Mouse (Mus musculus): ENCODE results near the gene Med13l.

The Med13l gene

DNA sequence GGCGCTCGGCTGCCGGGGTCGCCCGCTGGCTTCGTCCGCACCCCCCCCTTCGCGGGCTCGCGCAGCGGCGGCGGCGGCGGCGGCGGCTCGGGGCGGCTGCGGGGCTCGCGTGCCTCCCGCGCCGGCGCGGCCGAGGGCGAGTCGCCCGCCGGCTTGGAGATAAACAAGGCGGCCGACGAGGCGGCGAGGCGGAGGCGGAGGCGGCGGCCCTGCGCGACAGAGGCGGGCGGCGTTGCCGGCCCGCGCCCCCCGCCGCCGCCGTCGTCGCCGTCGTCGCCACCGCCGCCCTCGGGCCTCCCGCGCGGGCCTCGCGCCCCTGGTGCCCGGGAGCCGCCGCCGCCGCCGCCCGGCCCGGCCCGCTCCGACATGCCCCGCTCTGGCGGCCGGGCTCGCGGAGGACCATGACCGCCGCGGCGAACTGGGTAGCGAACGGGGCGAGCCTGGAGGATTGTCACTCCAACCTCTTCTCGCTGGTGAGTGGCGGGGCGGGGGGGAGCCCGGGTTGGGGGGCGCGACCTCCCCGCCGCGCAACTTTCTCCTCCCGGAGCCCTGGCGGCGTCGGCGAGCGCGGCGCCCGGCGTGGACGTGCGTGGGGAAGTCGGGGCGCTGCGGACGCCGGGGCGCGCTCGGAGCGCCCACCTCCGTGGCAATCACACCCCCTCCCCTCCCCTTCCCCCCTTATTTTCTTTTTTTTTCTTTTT is at the start of gene Med13l:
Med13l (plus strand) TSS at position 295 of the 701 bp plus-strand sequence.
- DNase-seq (ENCODE audit: low spot score in 2 of 2) = peak; percentile 68 to 80

- DNase-seq (ENCODE audit: low spot score in 2 of 2) = no peak
Measured at GRCm38 (mm10) chr5:118510969-118511368, 49.5 kb upstream of the Med13l start.

GRCm38 (mm10) chr5:118513005-118513404 is 47.5 kb upstream of the Med13l start:
- DNase-seq (ENCODE audit: low spot score in 2 of 2) = no peak

GRCm38 (mm10) chr5:118513629-118514526 is 46.6 kb upstream of the Med13l start:
- DNase-seq (ENCODE audit: low spot score in 2 of 2) = peak; percentile 69 to 82

DNA sequence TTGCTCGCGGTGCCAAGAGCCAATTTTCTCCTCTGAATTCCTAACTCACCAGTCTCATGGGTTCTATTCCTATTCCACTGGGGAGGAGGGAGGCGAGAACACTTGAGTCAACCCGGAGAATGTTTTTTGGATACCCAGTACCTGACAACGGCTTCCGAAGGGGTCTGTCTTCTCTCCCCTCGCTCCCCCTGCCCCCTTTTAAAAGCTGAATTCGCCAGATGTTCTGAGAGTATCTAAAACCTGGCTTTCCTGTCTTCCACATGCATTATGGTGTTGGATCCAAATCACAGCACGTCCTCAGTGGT is 46.0 kb upstream of the Med13l start:
- no peak for DNase-seq (ENCODE audit: low spot score in 2 of 2)

- no peak for DNase-seq (ENCODE audit: low spot score in 2 of 2)
Measured at GRCm38 (mm10) chr5:118514842-118515241, 45.6 kb upstream of the Med13l start.

GRCm38 (mm10) chr5:118515280-118515721 is 45.2 kb upstream of the Med13l start:
- no peak for DNase-seq (ENCODE audit: low spot score in 2 of 2)

- DNase-seq (ENCODE audit: low spot score in 2 of 2) = no peak
Measured at GRCm38 (mm10) chr5:118516066-118516465, 44.4 kb upstream of the Med13l start.

DNA sequence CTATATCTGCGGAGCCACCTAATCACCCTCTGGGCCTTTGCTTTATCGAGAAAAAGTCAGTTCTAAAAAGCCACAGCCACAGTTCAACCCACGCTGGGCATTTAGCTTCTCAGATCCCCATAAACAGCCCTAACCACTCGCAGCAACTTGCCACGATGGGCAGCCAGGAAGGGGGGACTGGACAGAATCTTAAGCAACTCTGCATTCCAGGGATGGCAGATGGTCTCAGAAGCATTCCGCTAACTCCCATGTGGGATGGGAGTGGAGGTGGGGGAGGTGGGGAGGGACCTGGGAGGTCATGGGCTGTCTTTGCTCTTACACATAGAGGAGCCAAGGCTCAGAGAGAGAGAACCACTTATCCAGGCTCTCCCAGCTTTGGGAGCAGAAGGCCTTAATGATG is 44.0 kb upstream of the Med13l start:
- DNase-seq (ENCODE audit: low spot score in 2 of 2) = no peak

DNA sequence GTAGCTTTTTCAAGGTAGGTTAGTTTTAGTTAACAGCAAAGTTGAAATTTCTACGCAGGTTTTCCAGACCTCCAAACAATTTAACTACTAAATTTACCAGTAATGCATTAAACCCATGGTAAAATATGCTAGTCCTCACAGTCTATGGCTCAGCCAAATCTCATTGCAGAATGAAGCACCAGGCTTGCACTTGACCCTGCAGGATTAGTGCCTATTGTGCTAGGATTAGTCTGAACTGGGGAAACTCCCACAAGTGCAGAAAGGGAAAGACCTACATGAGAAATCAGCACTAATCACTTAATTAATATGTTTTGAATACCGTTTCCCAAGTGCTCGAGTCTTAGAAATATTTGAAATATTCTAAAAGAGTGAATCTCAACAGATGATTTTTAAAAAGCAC is 40.0 kb upstream of the Med13l start:
- DNase-seq (ENCODE audit: low spot score in 2 of 2) = no peak

GRCm38 (mm10) chr5:118524400-118524799 is 36.1 kb upstream of the Med13l start:
- no peak for DNase-seq (ENCODE audit: low spot score in 2 of 2)

GRCm38 (mm10) chr5:118525634-118526033 is 34.8 kb upstream of the Med13l start:
- DNase-seq (ENCODE audit: low spot score in 2 of 2) = no peak

GRCm38 (mm10) chr5:118526504-118526903 is 34.0 kb upstream of the Med13l start:
- no peak for DNase-seq (ENCODE audit: low spot score in 2 of 2)

DNA sequence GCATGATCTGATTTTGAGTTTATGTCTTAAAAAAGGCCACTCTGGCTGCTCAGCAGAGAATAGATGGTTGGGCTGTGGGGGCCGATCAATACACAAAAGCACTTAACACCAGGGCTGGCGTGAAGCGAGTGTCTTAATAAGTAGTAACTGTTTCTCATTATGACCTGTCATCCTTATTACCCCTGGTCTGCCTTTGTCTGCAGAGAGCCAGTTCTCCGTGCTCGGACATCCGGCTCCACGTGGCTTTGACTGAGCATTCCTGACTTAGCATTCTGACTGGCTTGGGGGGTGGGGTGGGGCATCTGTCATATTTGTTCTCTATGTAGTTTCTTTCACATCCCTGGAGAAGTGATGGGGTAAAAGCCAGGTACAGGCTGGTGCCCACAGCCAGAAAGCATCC is 31.2 kb upstream of the Med13l start:
- DNase-seq (ENCODE audit: low spot score in 2 of 2) = no peak

- no peak for DNase-seq (ENCODE audit: low spot score in 2 of 2)
Measured at GRCm38 (mm10) chr5:118532125-118532524, 28.4 kb upstream of the Med13l start.

DNA sequence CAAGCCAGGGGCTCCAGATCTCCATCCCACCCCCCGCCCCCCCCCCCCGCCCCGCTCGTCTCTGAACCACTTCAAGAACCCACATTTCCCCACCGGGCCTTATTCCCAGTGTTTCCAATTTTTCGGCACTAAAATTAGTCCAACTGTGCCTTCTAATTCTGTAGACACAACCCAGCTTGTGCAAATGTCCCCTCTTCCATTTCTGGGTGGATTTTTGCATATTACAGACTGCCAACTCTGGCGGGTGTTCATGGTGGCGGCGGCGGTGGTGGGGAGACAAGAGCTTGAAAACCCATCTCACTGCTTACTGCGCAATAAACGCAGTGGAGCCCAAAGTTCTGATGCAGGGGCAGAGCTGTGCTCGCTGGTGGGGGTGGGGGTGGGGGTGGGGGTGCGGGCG is 27.8 kb upstream of the Med13l start:
- DNase-seq (ENCODE audit: low spot score in 2 of 2) = no peak

DNA sequence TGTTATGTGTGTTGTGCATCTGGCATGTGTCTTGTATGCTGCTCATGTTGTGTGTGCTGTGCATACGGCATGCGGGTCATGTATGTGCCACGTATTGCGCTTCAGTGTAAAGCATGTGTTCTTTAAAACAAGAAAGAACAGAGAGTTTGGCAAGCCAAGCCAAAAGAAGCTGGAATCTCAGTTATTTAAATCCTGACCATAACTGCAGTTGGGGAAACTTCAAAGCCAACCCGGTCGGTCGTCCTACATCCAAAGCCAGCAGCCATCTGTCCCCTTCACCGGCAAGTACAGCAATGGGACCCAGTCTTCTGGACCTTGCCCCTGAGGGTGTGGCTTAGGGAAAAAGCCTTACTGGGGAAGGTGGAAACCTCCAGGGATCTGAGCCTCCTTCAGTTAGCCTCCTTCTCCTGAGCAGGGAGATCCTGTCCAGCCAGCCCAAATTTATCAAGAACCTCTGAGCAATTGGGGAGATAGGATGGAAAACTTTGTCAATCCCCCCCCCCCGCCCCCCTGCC is 26.0 kb upstream of the Med13l start:
- DNase-seq (ENCODE audit: low spot score in 2 of 2) = no peak

- no peak for DNase-seq (ENCODE audit: low spot score in 2 of 2)
Measured at GRCm38 (mm10) chr5:118535130-118535529, 25.3 kb upstream of the Med13l start.

DNA sequence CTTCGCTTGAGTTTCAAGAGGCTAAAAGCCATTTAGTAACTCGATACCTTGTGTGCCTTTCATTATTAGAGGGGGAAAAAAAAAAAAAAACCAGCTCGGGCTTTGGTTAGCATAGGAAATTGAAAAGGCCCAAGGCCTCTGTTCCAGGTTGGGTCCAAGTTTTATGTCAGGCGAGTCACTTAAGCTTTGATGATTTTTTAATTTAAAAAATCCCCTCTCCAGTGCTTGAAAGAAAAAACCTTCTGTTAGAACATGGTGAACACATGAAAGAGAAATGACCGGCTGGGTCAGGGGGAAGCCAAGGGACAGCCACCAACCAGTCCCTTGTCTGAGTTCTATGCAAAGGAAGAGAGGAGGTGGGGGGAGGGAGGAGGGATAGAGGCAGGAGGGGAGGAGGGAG is 22.0 kb upstream of the Med13l start:
- no peak for DNase-seq (ENCODE audit: low spot score in 2 of 2)

GRCm38 (mm10) chr5:118543816-118544215 is 16.7 kb upstream of the Med13l start:
- DNase-seq (ENCODE audit: low spot score in 2 of 2) = no peak

- no peak for DNase-seq (ENCODE audit: low spot score in 2 of 2)
Measured at GRCm38 (mm10) chr5:118550493-118550892, 10.0 kb upstream of the Med13l start.

DNA sequence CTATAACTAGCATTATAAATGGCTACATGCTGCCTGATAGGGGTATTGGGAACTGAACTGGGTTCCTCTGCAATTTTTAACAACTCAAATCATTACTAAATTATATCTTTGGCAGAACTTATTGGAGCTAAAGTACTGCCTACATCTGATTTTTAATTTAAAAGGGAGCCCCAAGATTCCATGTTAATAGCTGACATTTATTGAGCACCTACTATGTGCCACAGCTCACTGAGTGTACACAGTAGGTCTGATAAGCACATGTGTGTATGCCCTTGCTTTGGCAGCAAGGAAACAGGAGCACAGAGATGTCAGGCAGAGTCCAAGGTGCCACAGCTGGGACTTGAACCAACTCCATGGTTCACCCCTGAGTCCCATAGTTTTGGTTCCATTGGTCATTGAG is 7.2 kb upstream of the Med13l start:
- no peak for DNase-seq (ENCODE audit: low spot score in 2 of 2)

DNA sequence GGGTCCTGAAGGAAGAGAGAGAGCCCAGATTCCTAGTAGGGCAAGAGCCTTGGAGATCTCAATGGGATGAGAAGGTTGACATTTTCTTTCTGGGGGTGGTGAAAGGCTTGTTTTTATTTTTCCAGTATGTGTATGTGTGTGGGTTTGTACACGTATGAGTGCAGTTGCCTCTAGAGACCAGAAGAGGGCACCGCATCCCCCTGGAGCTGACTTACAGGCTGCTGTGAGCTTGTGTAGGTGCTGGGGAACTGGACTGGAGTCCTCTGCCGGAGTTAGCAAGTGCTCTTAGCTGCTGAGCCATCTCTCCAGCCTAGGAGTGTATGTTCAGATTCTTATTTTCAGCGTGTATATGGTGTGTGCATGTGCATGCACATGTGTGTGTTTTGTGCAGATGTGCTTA is 5.2 kb upstream of the Med13l start:
- no peak for DNase-seq (ENCODE audit: low spot score in 2 of 2)
